In the genomic region with DNA sequence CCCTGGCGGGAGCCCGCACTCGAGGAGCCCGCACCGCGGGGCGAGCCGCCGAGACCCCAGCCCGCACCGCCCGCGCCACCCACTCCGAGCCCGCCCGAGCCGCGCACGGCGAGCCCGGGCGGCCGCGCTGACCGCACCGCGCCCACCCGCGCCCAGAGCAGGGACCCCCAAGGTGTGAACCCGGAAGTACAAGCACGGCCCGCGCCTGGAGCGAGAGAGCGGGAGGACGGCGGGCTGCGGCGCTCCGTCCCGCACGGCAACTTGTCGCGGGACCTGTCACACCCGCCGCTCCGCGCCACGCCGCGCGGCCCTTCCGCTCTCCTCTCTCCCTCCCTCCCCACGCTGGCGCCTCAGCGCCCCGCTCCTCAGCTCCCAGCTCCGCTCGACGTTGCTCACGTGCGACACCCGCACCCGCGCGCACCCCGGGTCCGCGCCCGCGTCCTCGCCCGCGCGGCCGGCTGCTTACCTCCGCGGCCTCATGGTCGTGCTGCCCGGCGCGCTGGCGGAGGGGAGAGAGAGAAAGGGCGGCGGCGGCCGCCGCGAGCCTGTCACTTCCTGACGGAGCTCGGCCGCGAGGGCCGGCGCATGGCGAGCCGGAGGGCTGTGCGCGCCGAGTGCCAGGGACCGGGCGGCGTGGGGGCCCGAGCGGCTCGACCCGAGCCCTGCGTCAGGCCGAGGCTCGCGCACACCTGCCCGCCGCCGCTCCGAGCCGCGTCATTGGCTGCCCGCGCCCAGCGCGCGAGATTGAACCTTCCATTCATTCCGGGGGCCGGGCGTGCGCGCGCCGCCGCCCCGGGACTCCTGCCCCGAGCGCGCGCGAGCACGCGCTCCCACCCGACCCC, we compare ENCODE assay signal across 8 mouse cellular contexts. TPM values are rescaled to one million over a fixed set of nuclear protein-coding genes. Genes with fewer than 3 reads are reported as not detected.
A peak's percentile ranks its signal among the peaks of the same experiment; 100 is the strongest.
DNase-seq lines count a peak whose midpoint lies in the region; ATAC-seq lines count a peak whose summit lies in the region.

A gene (minus strand): TSS at position 635 of the 842 bp plus-strand sequence.

- peak within 1 kb of the TSS; percentile 100 for H3K4me2 ChIP-seq in heart, embryonic 16.5 days (ENCODE audit: low read depth, low read length)
- H3K4me2 ChIP-seq in lung, embryonic 16.5 days (ENCODE audit: low read depth, low read length), result peak within 1 kb of the TSS; percentile 99

- peak within 1 kb of the TSS; percentile 65 for H3K9ac ChIP-seq in heart, embryonic 16.5 days (ENCODE audit: low read length)
- peak within 1 kb of the TSS; percentile 46 for H3K9ac ChIP-seq in lung, embryonic 16.5 days (ENCODE audit: low read length)

- no peaks in the 10 kb centered on the region for H3K36me3 ChIP-seq in heart, embryonic 16.5 days (ENCODE audit: control insufficient read depth, insufficient read depth)
- H3K36me3 ChIP-seq in lung, embryonic 16.5 days (ENCODE audit: control insufficient read depth, insufficient read depth, low read length), result no peaks in the 10 kb centered on the region

- H3K27ac ChIP-seq in heart, embryonic 16.5 days (ENCODE audit: low read length), result no peak within 1 kb of the TSS
- H3K27ac ChIP-seq in lung, embryonic 16.5 days (ENCODE audit: low read length), result no peak within 1 kb of the TSS

- peak; percentile 79 for ATAC-seq in heart, embryonic 16.5 days (replicated peaks; ENCODE audit: extremely low read depth, insufficient read depth, low FRiP score)
- peak; percentile 94 for ATAC-seq in lung, embryonic 16.5 days (ENCODE audit: low read depth)

- peaks cover 19% of the 10 kb centered on the region for H3K27me3 ChIP-seq in heart, embryonic 16.5 days (ENCODE audit: control insufficient read depth, insufficient read depth, low read length)
- H3K27me3 ChIP-seq in lung, embryonic 16.5 days (ENCODE audit: control insufficient read depth, insufficient read depth, low read depth, low read length), result peaks cover 30% of the 10 kb centered on the region

- under 1% methylated on average over 114 of the region's 139 CpGs for WGBS in heart, embryonic 16.5 days
- under 1% methylated on average over 52 of the region's 139 CpGs for WGBS in lung, embryonic 16.5 days

- peak within 1 kb of the TSS; percentile 63 for H3K4me3 ChIP-seq in heart, embryonic 16.5 days (ENCODE audit: low read length)
- peak within 1 kb of the TSS; percentile 58 for H3K4me3 ChIP-seq in lung, embryonic 16.5 days (ENCODE audit: low read length)

- H3K9me3 ChIP-seq in heart, embryonic 16.5 days (replicated peaks; ENCODE audit: control insufficient read depth, low read length), result no peaks in the 10 kb centered on the region
- no peaks in the 10 kb centered on the region for H3K9me3 ChIP-seq in lung, embryonic 16.5 days (ENCODE audit: control insufficient read depth, low read length)

- H3K4me1 ChIP-seq in heart, embryonic 16.5 days (ENCODE audit: control insufficient read depth, insufficient read depth, low read length), result 0 out of 2 replicates have a peak, but pooled peaks cover 2% of the 10 kb centered on the region
- peaks cover 9% of the 10 kb centered on the region; the same call in 1 of the 2 replicates for H3K4me1 ChIP-seq in lung, embryonic 16.5 days (replicated peaks; ENCODE audit: control insufficient read depth, insufficient read depth, low read length)

- DNase-seq in CD4-positive helper T cell, adult 2 months (ENCODE audit: low read depth, low spot score), result peak; percentile 16
- peak; percentile 37 for DNase-seq in adrenal gland, adult 2 months
- peak; percentile 89 for DNase-seq in embryo, embryonic 9.5 days (ENCODE audit: extremely low spot score)
- peak; percentile 13 to 22 for DNase-seq in layer of hippocampus, adult 8-10 months (ENCODE audit: low spot score in 2 of 2)
- peak; percentile 82 for DNase-seq in right cerebral cortex, adult 18-20 months
- DNase-seq in ovary, postnatal 10 days (ENCODE audit: low spot score), result no peak

RNA-seq across cellular contexts. Expression of the gene that starts here (rescaled TPM):
- total RNA-seq in adrenal gland, adult 2 months (2021), result not detected
- polyA plus RNA-seq in adrenal gland, adult 2 months (2012; rRNA removed), result not detected in 2 replicates
- polyA plus RNA-seq in heart, embryonic 16.5 days (2015; fragmentation: Nextera tagmentation; extraction: Ambion mirVana), result 2.7 and 3.6 TPM in 2 replicates
- total RNA-seq in layer of hippocampus, adult 8-10 months (2022), result 1 to 10 TPM; 1.6 to 2.6 (median 2.3) TPM
- 0.48 and 0.97 TPM in 2 replicates for polyA plus RNA-seq in lung, embryonic 16.5 days (2015; fragmentation: Nextera tagmentation; extraction: Ambion mirVana)

Comparison
In these comparisons a context has a peak if more than half of its experiments do, and no peak if none do; other contexts are left out.
1. Peak in DNase-seq in adrenal gland, adult 2 months; RNA of the gene not detected or under 1 TPM.
2. Peak in ATAC-seq, H3K4me3 ChIP-seq, H3K9ac ChIP-seq and H3K4me2 ChIP-seq in lung, embryonic 16.5 days; RNA of the gene not detected or under 1 TPM.